Mouse (Mus musculus): ENCODE data around the gene Tspyl1. TPM values are rescaled to one million over a fixed set of nuclear protein-coding genes. Genes with fewer than 3 reads are reported as not detected.
"Not testable (repeated sequence)": the region's sequence is repeated elsewhere in the genome, so short reads cannot be mapped to it uniquely, and the experiment has no call there.

The Tspyl1 gene
- polyA plus RNA-seq, 1 experiment = 42.2 TPM

- H3K36me3 ChIP-seq (ENCODE audit: control insufficient read depth, insufficient read depth, low read length) = no peaks in the 10 kb centered on the region
- no peak for DNase-seq
- no peak overlapping the region for H3K4me3 ChIP-seq (ENCODE audit: control insufficient read depth, insufficient read depth, low read length)
- H3K4me1 ChIP-seq (replicated peaks; ENCODE audit: control insufficient read depth, insufficient read depth, low read length) = no peaks in the 10 kb centered on the region
- no peaks in the 10 kb centered on the region for H3K27me3 ChIP-seq (ENCODE audit: control insufficient read depth, insufficient read depth, low read length)
- H3K27ac ChIP-seq (ENCODE audit: control insufficient read depth, insufficient read depth, low read length) = no peak overlapping the region
- WGBS = 93% methylated on average over 5 of the region's 5 CpGs
- TF ChIP-seq CTCF (IDR thresholded peaks at IDR 0.05; ENCODE audit: borderline replicate concordance, control insufficient read depth, extremely low read depth, insufficient read depth, low read length, poor library complexity) = no peak
These were observed 37.2 kb upstream of the Tspyl1 start for GRCm38 (mm10) chr10:34244745-34245144.

GRCm38 (mm10) chr10:34246106-34246505, 35.9 kb upstream of the Tspyl1 start:
- no peaks in the 10 kb centered on the region for H3K36me3 ChIP-seq (ENCODE audit: control insufficient read depth, insufficient read depth, low read length)
- WGBS = 69% methylated on average over 2 of the region's 2 CpGs
- no peaks in the 10 kb centered on the region for H3K27me3 ChIP-seq (ENCODE audit: control insufficient read depth, insufficient read depth, low read length)
- H3K4me3 ChIP-seq (ENCODE audit: control insufficient read depth, insufficient read depth, low read length) = no peak overlapping the region
- no peak overlapping the region for H3K27ac ChIP-seq (ENCODE audit: control insufficient read depth, insufficient read depth, low read length)
- DNase-seq = no peak
- TF ChIP-seq POLR2A (IDR thresholded peaks at IDR 0.05; ENCODE audit: control insufficient read depth, extremely low read depth, insufficient read depth, low read length, poor library complexity) (no peak), CTCF (IDR thresholded peaks at IDR 0.05; ENCODE audit: borderline replicate concordance, control insufficient read depth, extremely low read depth, insufficient read depth, low read length, poor library complexity) (no peak)
- no peaks in the 10 kb centered on the region for H3K4me1 ChIP-seq (replicated peaks; ENCODE audit: control insufficient read depth, insufficient read depth, low read length)

- no peak overlapping the region for H3K27ac ChIP-seq (ENCODE audit: control insufficient read depth, insufficient read depth, low read length)
- no peak overlapping the region for H3K4me3 ChIP-seq (ENCODE audit: control insufficient read depth, insufficient read depth, low read length)
- TF ChIP-seq POLR2A (IDR thresholded peaks at IDR 0.05; ENCODE audit: control insufficient read depth, extremely low read depth, insufficient read depth, low read length, poor library complexity) (no peak), CTCF (IDR thresholded peaks at IDR 0.05; ENCODE audit: borderline replicate concordance, control insufficient read depth, extremely low read depth, insufficient read depth, low read length, poor library complexity) (no peak)
- no peak for DNase-seq
- WGBS = 20% methylated on average over 3 of the region's 3 CpGs
- no peaks in the 10 kb centered on the region for H3K27me3 ChIP-seq (ENCODE audit: control insufficient read depth, insufficient read depth, low read length)
- no peaks in the 10 kb centered on the region for H3K36me3 ChIP-seq (ENCODE audit: control insufficient read depth, insufficient read depth, low read length)
- no peaks in the 10 kb centered on the region for H3K4me1 ChIP-seq (replicated peaks; ENCODE audit: control insufficient read depth, insufficient read depth, low read length)
These were observed 34.2 kb upstream of the Tspyl1 start for GRCm38 (mm10) chr10:34247757-34248156.

- no peak overlapping the region for H3K4me3 ChIP-seq (ENCODE audit: control insufficient read depth, insufficient read depth, low read length)
- H3K27me3 ChIP-seq (ENCODE audit: control insufficient read depth, insufficient read depth, low read length) = no peaks in the 10 kb centered on the region
- no peak overlapping the region for H3K27ac ChIP-seq (ENCODE audit: control insufficient read depth, insufficient read depth, low read length)
- no peak for DNase-seq
- TF ChIP-seq POLR2A (IDR thresholded peaks at IDR 0.05; ENCODE audit: control insufficient read depth, extremely low read depth, insufficient read depth, low read length, poor library complexity) (no peak), CTCF (IDR thresholded peaks at IDR 0.05; ENCODE audit: borderline replicate concordance, control insufficient read depth, extremely low read depth, insufficient read depth, low read length, poor library complexity) (no peak)
- no peaks in the 10 kb centered on the region for H3K36me3 ChIP-seq (ENCODE audit: control insufficient read depth, insufficient read depth, low read length)
- WGBS = 6% methylated on average over 2 of the region's 2 CpGs
- H3K4me1 ChIP-seq (replicated peaks; ENCODE audit: control insufficient read depth, insufficient read depth, low read length) = no peaks in the 10 kb centered on the region
These were observed 32.4 kb upstream of the Tspyl1 start for GRCm38 (mm10) chr10:34249594-34249993.

- not testable (repeated sequence) for H3K27me3 ChIP-seq (ENCODE audit: control insufficient read depth, insufficient read depth, low read length); H3K27ac ChIP-seq (ENCODE audit: control insufficient read depth, insufficient read depth, low read length); H3K4me1 ChIP-seq (replicated peaks; ENCODE audit: control insufficient read depth, insufficient read depth, low read length); H3K4me3 ChIP-seq (ENCODE audit: control insufficient read depth, insufficient read depth, low read length); DNase-seq; H3K36me3 ChIP-seq (ENCODE audit: control insufficient read depth, insufficient read depth, low read length)
- WGBS = 97% methylated on average over 9 of the region's 9 CpGs
These were observed 29.2 kb upstream of the Tspyl1 start for GRCm38 (mm10) chr10:34252833-34253232.

GRCm38 (mm10) chr10:34265106-34265505, 16.9 kb upstream of the Tspyl1 start:
- no peak overlapping the region for H3K27ac ChIP-seq (ENCODE audit: control insufficient read depth, insufficient read depth, low read length)
- H3K36me3 ChIP-seq (ENCODE audit: control insufficient read depth, insufficient read depth, low read length) = no peaks in the 10 kb centered on the region
- no peaks in the 10 kb centered on the region for H3K4me1 ChIP-seq (replicated peaks; ENCODE audit: control insufficient read depth, insufficient read depth, low read length)
- no peak overlapping the region for H3K4me3 ChIP-seq (ENCODE audit: control insufficient read depth, insufficient read depth, low read length)
- 96% methylated on average over 4 of the region's 4 CpGs for WGBS
- TF ChIP-seq POLR2A (IDR thresholded peaks at IDR 0.05; ENCODE audit: control insufficient read depth, extremely low read depth, insufficient read depth, low read length, poor library complexity) = no peak
- no peak for TF ChIP-seq CTCF (IDR thresholded peaks at IDR 0.05; ENCODE audit: borderline replicate concordance, control insufficient read depth, extremely low read depth, insufficient read depth, low read length, poor library complexity)
- no peaks in the 10 kb centered on the region for H3K27me3 ChIP-seq (ENCODE audit: control insufficient read depth, insufficient read depth, low read length)
- DNase-seq = no peak

GRCm38 (mm10) chr10:34267312-34268070, 14.5 kb upstream of the Tspyl1 start:
- Histone ChIP-seq H3K4me1 (replicated peaks; ENCODE audit: control insufficient read depth, insufficient read depth, low read length) (no peaks in the 10 kb centered on the region), H3K27me3 (ENCODE audit: control insufficient read depth, insufficient read depth, low read length) (no peaks in the 10 kb centered on the region), H3K27ac (ENCODE audit: control insufficient read depth, insufficient read depth, low read length) (no peak overlapping the region), H3K4me3 (ENCODE audit: control insufficient read depth, insufficient read depth, low read length) (no peak overlapping the region), H3K36me3 (ENCODE audit: control insufficient read depth, insufficient read depth, low read length) (no peaks in the 10 kb centered on the region)
- WGBS = 65% methylated on average over 5 of the region's 5 CpGs
- DNase-seq = no peak
- no peak for TF ChIP-seq POLR2A (IDR thresholded peaks at IDR 0.05; ENCODE audit: control insufficient read depth, extremely low read depth, insufficient read depth, low read length, poor library complexity)
- TF ChIP-seq CTCF (IDR thresholded peaks at IDR 0.05; ENCODE audit: borderline replicate concordance, control insufficient read depth, extremely low read depth, insufficient read depth, low read length, poor library complexity) = no peak
